Mouse (Mus musculus): Measurements from ENCODE around the gene Gbf1. TPM values are rescaled to one million over a fixed set of nuclear protein-coding genes. Genes with fewer than 3 reads are reported as not detected.
"Not testable (repeated sequence)": the region's sequence is repeated elsewhere in the genome, so short reads cannot be mapped to it uniquely, and the experiment has no call there.

Gene Gbf1
- polyA plus RNA-seq, 1 experiment from 2014 or later, result 50.0 TPM

GRCm38 (mm10) chr19:46165950-46166349, 13.6 kb downstream of the Gbf1 start:
- Histone ChIP-seq H3K9ac (no peak overlapping the region), H3K4me3 (replicated peaks) (no peak overlapping the region), H3K4me1 (replicated peaks) (no peaks in the 10 kb centered on the region), H3K9me3 (no peaks in the 10 kb centered on the region), H3K27ac (no peak overlapping the region), H3K27me3 (replicated peaks) (no peaks in the 10 kb centered on the region), H3K36me3 (peaks cover 11% of the 10 kb centered on the region; the same call in 1 of the 2 replicates), H3K4me2 (replicated peaks) (no peak overlapping the region)
- WGBS, result 91% methylated on average over 3 of the region's 3 CpGs
- ATAC-seq, result no peak

- H3K9ac ChIP-seq; H3K4me3 ChIP-seq (replicated peaks); H3K27me3 ChIP-seq (replicated peaks); H3K4me1 ChIP-seq (replicated peaks); H3K9me3 ChIP-seq; H3K27ac ChIP-seq; ATAC-seq; H3K4me2 ChIP-seq (replicated peaks): not testable (repeated sequence)
- 83% methylated on average over 1 of the region's 2 CpGs for WGBS
- peaks cover 11% of the 10 kb centered on the region; the same call in 1 of the 2 replicates for H3K36me3 ChIP-seq
Measured at GRCm38 (mm10) chr19:46167169-46167568, 14.9 kb downstream of the Gbf1 start.

- Histone ChIP-seq H3K9ac (no peak overlapping the region), H3K4me3 (replicated peaks) (no peak overlapping the region), H3K27ac (no peak overlapping the region), H3K4me2 (replicated peaks) (no peak overlapping the region), H3K4me1 (replicated peaks) (no peaks in the 10 kb centered on the region), H3K27me3 (replicated peaks) (no peaks in the 10 kb centered on the region), H3K9me3 (no peaks in the 10 kb centered on the region), H3K36me3 (peaks cover 6% of the 10 kb centered on the region; the same call in 1 of the 2 replicates)
- no peak for ATAC-seq
- 88% methylated on average over 3 of the region's 3 CpGs for WGBS
Measured at GRCm38 (mm10) chr19:46169396-46169795, 17.1 kb downstream of the Gbf1 start.

GRCm38 (mm10) chr19:46169913-46170312, 17.6 kb downstream of the Gbf1 start:
- Histone ChIP-seq H3K4me3 (replicated peaks) (no peak overlapping the region), H3K36me3 (peaks cover 6% of the 10 kb centered on the region; the same call in 1 of the 2 replicates), H3K4me2 (replicated peaks) (no peak overlapping the region), H3K9ac (no peak overlapping the region), H3K27ac (no peak overlapping the region), H3K9me3 (no peaks in the 10 kb centered on the region), H3K27me3 (replicated peaks) (no peaks in the 10 kb centered on the region), H3K4me1 (replicated peaks) (no peaks in the 10 kb centered on the region)
- no peak for ATAC-seq
- WGBS, result 71% methylated on average over 1 of the region's 1 CpGs

GRCm38 (mm10) chr19:46172541-46172940, 20.2 kb downstream of the Gbf1 start:
- no peaks in the 10 kb centered on the region for H3K4me1 ChIP-seq (replicated peaks)
- no peaks in the 10 kb centered on the region for H3K27me3 ChIP-seq (replicated peaks)
- no peak overlapping the region for H3K4me3 ChIP-seq (replicated peaks)
- no peak overlapping the region for H3K9ac ChIP-seq
- ATAC-seq, result no peak
- 74% methylated on average over 5 of the region's 5 CpGs for WGBS
- H3K4me2 ChIP-seq (replicated peaks), result no peak overlapping the region
- no peak overlapping the region for H3K27ac ChIP-seq
- H3K9me3 ChIP-seq, result no peaks in the 10 kb centered on the region
- no peaks in the 10 kb centered on the region for H3K36me3 ChIP-seq

GRCm38 (mm10) chr19:46175173-46175572, 22.9 kb downstream of the Gbf1 start:
- H3K27ac ChIP-seq, result no peak overlapping the region
- no peaks in the 10 kb centered on the region for H3K4me1 ChIP-seq (replicated peaks)
- no peak for ATAC-seq
- H3K4me2 ChIP-seq (replicated peaks), result no peak overlapping the region
- H3K36me3 ChIP-seq, result no peaks in the 10 kb centered on the region
- H3K9ac ChIP-seq, result no peak overlapping the region
- no peaks in the 10 kb centered on the region for H3K27me3 ChIP-seq (replicated peaks)
- no peak overlapping the region for H3K4me3 ChIP-seq (replicated peaks)
- no peaks in the 10 kb centered on the region for H3K9me3 ChIP-seq

- no peak for ATAC-seq
- H3K4me2 ChIP-seq (replicated peaks), result no peak overlapping the region
- WGBS, result 66% methylated on average over 5 of the region's 5 CpGs
- no peaks in the 10 kb centered on the region for H3K4me1 ChIP-seq (replicated peaks)
- no peaks in the 10 kb centered on the region for H3K9me3 ChIP-seq
- H3K9ac ChIP-seq, result no peak overlapping the region
- no peaks in the 10 kb centered on the region for H3K27me3 ChIP-seq (replicated peaks)
- no peak overlapping the region for H3K27ac ChIP-seq
- no peaks in the 10 kb centered on the region for H3K36me3 ChIP-seq
- no peak overlapping the region for H3K4me3 ChIP-seq (replicated peaks)
Measured at GRCm38 (mm10) chr19:46177046-46177445, 24.7 kb downstream of the Gbf1 start.

- no peaks in the 10 kb centered on the region; the same call in 1 of the 2 replicates for H3K36me3 ChIP-seq
- no peak overlapping the region for H3K4me2 ChIP-seq (replicated peaks)
- no peak overlapping the region for H3K9ac ChIP-seq
- no peak for ATAC-seq
- H3K27me3 ChIP-seq (replicated peaks), result no peaks in the 10 kb centered on the region
- H3K27ac ChIP-seq, result no peak overlapping the region
- H3K9me3 ChIP-seq, result no peaks in the 10 kb centered on the region
- WGBS, result 90% methylated on average over 2 of the region's 2 CpGs
- H3K4me3 ChIP-seq (replicated peaks), result no peak overlapping the region
- no peaks in the 10 kb centered on the region for H3K4me1 ChIP-seq (replicated peaks)
Measured at GRCm38 (mm10) chr19:46180274-46180673, 28.0 kb downstream of the Gbf1 start.

- Histone ChIP-seq H3K27me3 (replicated peaks) (no peaks in the 10 kb centered on the region), H3K4me3 (replicated peaks) (no peak overlapping the region), H3K27ac (no peak overlapping the region), H3K9ac (no peak overlapping the region), H3K36me3 (no peaks in the 10 kb centered on the region; the same call in 1 of the 2 replicates), H3K4me2 (replicated peaks) (no peak overlapping the region), H3K9me3 (no peaks in the 10 kb centered on the region), H3K4me1 (replicated peaks) (peaks cover 3% of the 10 kb centered on the region; the same call in 1 of the 2 replicates)
- ATAC-seq, result no peak
- 90% methylated on average over 3 of the region's 3 CpGs for WGBS
Measured at GRCm38 (mm10) chr19:46182241-46182640, 29.9 kb downstream of the Gbf1 start.

GRCm38 (mm10) chr19:46186611-46187010, 34.3 kb downstream of the Gbf1 start:
- no peaks in the 10 kb centered on the region; the same call in 1 of the 2 replicates for H3K36me3 ChIP-seq
- 23% methylated on average over 3 of the region's 3 CpGs for WGBS
- peaks cover 3% of the 10 kb centered on the region; the same call in 1 of the 2 replicates for H3K4me1 ChIP-seq (replicated peaks)
- H3K9ac ChIP-seq, result no peak overlapping the region
- no peak overlapping the region for H3K27ac ChIP-seq
- no peak for ATAC-seq
- H3K27me3 ChIP-seq (replicated peaks), result no peaks in the 10 kb centered on the region
- H3K9me3 ChIP-seq, result no peaks in the 10 kb centered on the region
- no peak overlapping the region for H3K4me2 ChIP-seq (replicated peaks)
- no peak overlapping the region for H3K4me3 ChIP-seq (replicated peaks)

- peaks cover 3% of the 10 kb centered on the region; the same call in 1 of the 2 replicates for H3K4me1 ChIP-seq (replicated peaks)
- no peak overlapping the region for H3K9ac ChIP-seq
- H3K36me3 ChIP-seq, result no peaks in the 10 kb centered on the region; the same call in 1 of the 2 replicates
- H3K4me2 ChIP-seq (replicated peaks), result no peak overlapping the region
- no peak for ATAC-seq
- H3K27ac ChIP-seq, result no peak overlapping the region
- H3K9me3 ChIP-seq, result no peaks in the 10 kb centered on the region
- no peak overlapping the region for H3K4me3 ChIP-seq (replicated peaks)
- H3K27me3 ChIP-seq (replicated peaks), result no peaks in the 10 kb centered on the region
- WGBS, result 60% methylated on average over 2 of the region's 2 CpGs
Measured at GRCm38 (mm10) chr19:46187203-46187602, 34.9 kb downstream of the Gbf1 start.

- peak; percentile 71 for ATAC-seq
- Histone ChIP-seq H3K36me3 (no peaks in the 10 kb centered on the region), H3K4me3 (replicated peaks) (no peak overlapping the region), H3K27me3 (replicated peaks) (no peaks in the 10 kb centered on the region), H3K9me3 (no peaks in the 10 kb centered on the region), H3K27ac (no peak overlapping the region), H3K9ac (no peak overlapping the region), H3K4me2 (replicated peaks) (no peak overlapping the region), H3K4me1 (replicated peaks) (0 out of 2 replicates have a peak, but pooled peaks cover 3% of the 10 kb centered on the region)
- WGBS, result 74% methylated on average over 3 of the region's 3 CpGs
Measured at GRCm38 (mm10) chr19:46198293-46198692, 46.0 kb downstream of the Gbf1 start.

- H3K9ac ChIP-seq, result no peak overlapping the region
- 82% methylated on average over 5 of the region's 5 CpGs for WGBS
- 0 out of 2 replicates have a peak, but pooled peaks cover 3% of the 10 kb centered on the region for H3K4me1 ChIP-seq (replicated peaks)
- no peak overlapping the region for H3K27ac ChIP-seq
- no peak overlapping the region for H3K4me2 ChIP-seq (replicated peaks)
- H3K27me3 ChIP-seq (replicated peaks), result no peaks in the 10 kb centered on the region
- no peaks in the 10 kb centered on the region for H3K36me3 ChIP-seq
- ATAC-seq, result peak; percentile 74
- H3K9me3 ChIP-seq, result no peaks in the 10 kb centered on the region
- no peak overlapping the region for H3K4me3 ChIP-seq (replicated peaks)
Measured at GRCm38 (mm10) chr19:46198891-46199290, 46.6 kb downstream of the Gbf1 start.
